Mouse (Mus musculus) T-cell, adult 2 months (primary cell): ENCODE data around the gene Foxn1.

Experiments
- DNase-seq: peaks from one replicate; pipeline ENCODE4 v3.0.0; 2022; ENCODE audit warnings: low spot score

The Foxn1 gene

DNA sequence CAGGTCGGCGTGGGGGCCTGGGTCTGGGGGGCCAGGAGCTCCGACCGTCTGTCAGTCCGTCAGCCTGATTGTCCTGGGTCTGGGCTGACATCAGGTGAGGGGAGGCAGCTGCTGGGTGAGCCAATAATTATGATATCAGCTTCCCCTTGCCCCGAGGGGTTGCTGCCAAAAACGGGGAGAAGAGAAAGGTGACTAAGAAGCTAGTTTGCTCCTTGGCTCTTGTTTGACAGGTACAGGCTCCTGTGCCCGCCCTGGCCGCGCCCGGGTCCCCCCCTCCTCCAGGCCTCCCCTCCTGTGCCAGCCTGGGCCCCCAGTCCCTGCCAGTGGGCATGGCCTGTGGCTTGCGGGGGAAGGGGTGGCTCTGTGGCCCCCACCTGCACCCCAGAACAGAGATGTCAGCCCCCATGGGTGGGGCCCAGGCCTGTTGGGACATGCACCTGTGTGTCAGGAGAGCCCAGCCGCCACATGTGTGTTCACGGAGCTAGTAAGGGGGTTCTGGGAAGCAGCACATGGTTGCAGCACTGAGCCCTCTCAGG, at the start of gene Foxn1:
Gene Foxn1 (minus strand): TSS at position 51 of the 536 bp plus-strand sequence.
- DNase-seq: no peak

DNA sequence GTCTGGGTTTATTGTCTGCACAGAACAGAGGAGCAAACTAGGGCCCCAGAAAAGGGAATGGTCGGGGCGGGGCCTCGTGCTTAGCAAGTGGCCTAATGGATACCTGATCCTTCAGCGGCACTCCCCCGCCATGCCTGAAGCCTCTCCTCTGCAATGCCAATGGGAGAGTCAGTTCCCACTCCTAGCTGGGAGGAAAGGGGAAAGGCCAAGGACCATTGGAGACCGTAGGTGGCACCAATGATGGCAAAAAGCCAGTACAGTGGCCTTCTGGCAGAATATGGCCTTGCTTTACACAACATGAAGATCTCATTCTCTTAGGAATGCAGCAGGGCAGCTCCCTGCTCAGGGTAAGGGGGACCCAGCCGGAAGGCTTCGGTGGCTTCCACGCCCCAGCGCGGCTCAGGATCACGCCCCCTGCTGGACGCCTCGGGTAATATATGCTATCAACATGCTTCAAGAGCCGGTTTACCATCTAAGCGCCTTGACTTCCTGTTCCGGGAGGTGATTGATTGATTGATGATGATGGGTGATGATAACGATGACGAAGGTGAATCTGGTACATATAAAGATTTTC, 49.5 kb upstream of the Foxn1 start:
- peak; percentile 58 for DNase-seq

DNA sequence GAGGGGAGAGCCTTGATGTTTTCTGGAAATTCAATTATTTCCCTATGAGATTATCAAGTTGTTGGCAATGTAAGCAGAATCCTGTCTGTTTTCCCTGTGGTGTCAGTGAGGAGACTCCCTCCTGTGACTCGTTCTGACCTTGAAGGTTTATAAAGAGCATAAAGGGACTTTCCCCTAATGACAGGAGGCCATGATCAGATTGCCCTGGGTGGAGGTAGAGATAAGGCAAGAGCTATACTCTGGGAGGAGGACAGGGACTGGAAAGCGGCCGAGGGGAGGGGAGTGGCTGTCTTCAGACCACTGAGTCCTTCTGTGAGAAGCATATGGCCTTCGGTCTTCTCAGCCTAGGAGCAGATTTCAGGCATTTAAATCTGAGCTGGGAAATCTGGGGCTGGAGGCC, 47.7 kb upstream of the Foxn1 start:
- DNase-seq: no peak

DNA sequence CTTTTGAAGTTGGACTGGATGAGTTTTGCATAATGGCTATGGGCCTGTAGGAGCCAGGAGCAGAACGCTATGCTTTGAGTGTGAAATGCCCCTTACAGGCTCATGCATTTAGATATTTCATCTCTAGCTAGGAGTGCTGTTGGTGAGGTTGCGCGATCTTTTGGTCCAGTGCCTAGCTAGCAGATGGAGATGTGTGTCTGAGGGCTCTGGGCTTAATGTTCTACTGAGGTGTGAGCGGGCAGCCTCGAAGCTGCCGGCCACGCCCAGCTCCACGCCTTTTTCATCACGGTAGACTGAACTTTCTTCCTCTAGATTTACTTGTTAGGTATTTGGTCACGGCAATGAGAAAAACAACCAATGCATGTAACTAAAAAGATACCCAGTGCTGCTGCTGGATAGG, 44.8 kb upstream of the Foxn1 start:
- no peak for DNase-seq

DNA sequence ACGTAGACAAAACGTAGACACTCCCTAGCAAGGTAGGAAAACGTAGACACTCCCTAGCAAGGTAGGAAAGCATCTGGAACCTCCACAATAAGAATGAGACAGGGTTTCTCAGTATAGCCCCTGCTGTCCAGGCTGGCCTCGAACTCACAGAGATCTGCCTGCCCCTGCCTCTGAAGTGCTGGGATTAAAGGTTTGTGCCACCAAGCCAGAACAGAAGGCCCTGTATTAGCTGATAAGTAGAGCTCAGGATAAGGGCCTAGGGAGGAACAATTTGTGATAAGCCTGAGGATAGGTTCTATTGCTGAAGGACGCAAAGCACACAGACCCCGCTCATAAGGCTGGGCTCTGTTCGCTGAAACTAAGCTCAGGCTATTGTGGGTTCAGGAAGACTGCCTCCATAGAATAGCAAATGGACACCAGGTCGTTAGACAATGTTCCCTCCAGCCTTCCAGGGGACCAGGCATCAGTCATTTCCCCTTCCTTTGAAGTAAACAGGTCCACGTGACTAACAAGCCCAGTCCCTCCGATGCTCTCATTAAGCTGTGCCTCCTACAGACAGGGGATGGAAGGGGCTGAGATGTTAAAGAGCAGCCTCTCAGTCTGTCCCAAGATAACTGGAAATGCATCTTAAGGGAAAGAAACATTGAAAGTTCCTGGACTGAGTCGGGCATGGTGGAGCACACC, 44.0 kb upstream of the Foxn1 start:
- no peak for DNase-seq

DNA sequence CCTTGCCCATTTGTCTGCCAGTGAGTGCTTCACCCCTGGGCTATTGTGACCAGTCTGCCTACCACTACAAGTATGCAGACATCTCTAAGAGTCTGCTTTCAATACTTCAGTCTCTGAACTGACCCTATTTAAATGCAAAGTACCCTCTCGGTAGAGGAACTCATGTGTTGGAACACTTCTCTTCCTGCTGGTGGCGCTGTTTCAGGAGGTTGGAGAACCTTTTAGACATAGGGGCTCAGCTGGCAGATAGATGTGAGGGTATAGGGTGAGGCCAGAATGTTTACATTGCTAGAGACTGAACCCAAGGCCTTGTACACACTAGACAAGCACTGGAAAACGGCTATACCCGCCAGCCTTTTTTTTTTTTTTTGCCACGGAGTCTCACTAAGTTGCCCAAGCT, 42.0 kb upstream of the Foxn1 start:
- DNase-seq: no peak

DNA sequence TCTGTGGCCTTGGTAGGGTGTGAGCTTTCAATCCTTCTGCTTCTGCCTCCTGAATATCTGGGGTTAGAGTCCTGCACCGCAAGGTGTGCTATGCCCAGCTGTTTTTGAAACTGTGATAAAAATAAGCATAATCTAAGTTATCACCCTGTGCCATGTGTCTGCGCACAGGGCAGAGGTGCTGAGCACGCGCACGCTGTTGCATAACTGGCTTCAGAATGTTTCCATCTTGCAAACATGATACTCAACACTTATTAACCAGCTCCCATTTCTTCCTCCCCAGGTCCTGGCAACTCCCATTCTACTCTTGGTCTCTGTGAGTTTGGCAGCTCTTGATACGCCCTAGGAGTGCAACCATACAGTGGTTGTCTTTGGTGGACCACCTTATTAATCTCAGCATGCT, 41.3 kb upstream of the Foxn1 start:
- no peak for DNase-seq

DNA sequence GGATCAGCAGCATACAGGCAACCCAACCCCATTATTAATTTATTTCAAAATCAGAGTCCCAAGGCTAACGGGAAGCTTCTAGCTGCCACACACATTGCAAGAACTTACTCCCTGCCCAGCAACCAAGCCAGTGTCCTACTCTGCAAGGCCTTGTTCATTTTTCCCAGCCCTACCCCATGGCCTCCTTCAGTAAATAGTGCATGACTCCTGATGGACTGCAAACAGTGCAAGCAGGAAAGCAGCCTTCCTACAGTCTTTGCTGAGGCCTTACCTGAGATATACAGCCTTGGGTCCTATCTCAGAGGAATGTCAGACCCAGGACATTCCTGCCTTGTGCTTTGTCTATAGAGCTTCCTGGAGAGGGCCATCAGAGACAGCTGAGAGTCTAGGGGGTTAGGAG, 39.2 kb upstream of the Foxn1 start:
- no peak for DNase-seq

DNA sequence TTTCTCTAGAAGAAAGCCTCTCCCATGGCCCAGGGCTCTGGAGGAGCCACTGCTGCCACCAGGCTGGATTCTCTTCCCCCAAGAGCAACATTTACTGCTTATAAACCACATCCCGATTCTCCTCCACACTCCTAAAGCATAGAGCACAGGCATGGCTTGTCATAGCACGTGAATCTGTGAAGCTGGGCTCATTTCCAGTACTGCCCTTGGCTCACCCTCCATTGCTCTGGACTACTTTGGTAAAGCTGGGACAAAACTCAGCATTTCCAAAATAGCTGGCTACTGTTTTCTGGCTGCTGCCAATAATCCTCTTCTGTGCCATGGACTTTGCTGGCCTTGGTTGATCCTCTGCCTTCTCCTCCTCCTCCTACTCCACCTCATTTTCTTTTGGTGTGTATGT, 38.0 kb upstream of the Foxn1 start:
- DNase-seq: no peak

DNA sequence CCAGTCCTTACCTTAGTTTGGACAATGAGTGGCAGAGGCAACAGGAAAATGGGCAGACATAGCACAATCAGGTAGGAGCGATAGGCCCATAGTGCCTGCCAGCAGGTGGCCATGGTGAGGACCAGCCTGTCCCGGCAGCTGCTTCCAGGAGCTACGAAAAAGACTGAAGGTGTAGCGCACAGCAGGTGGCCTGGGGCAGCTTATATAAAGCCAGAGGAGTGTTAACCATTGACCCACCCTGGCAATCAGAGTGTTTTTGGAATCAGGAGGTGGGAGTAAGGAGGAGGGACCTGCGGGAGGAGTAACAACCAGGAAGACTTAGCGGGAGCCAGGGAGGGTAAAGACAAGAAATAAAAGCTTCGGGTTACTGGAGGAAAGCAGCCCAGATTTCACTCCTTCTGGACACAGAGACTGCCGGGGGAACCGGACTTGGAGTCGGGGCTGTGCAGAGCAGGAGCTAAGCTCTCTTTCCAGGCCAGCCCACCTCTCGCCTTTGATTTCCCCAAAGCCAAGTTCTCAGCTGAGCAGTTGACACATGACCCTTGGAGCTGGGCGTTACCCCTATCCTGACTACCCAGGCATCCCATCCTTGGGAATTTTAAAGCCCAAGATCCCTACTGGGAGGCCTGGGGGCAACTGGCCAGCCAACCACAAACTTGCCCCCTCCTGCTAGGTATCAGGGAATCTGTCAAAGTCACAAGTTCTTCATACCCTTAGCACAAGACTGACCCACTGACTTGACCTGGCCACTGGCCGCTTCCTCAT, 35.9 kb upstream of the Foxn1 start, which contains the start of gene Slc13a2:
Gene Slc13a2 (minus strand): TSS at position 163 of the 765 bp plus-strand sequence.
- DNase-seq: no peak

DNA sequence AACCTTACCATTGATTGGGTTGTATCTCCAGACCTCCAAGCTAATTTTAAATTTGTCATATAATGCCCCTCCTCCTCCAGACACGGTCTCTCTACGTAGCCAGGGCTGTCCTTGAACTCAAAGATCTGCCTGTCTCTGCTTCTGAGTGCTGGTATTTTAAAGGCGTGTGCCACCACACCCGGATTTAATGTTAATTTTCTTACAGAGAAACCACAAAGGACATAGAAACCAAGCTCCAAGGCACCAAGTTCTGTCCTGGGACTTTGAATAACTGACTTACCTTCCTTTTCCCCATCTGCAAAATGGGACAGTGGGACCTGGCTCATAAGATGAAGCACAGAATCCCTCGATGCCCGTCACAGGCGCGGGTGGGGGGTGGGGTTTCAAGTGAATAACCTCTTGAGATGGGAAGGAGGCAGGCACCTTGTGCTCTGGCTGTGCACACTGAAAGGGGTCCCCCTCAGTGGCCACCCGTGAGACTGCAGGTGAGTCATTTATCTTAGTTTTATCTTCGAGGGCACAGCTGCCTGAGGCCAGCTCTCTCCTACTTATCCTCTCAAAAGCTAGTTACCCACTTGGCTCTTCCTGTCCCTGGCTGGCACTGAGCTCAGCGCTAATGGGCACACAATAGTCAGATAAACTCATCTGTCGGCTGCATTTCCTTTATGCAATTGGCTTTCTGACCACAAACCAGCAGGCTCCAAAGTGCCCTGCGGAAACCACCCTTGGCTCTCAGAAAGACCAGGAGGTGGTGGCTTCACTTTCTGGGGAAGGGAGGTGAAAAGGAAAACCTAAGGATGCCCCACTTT, 35.0 kb upstream of the Foxn1 start:
- no peak for DNase-seq

DNA sequence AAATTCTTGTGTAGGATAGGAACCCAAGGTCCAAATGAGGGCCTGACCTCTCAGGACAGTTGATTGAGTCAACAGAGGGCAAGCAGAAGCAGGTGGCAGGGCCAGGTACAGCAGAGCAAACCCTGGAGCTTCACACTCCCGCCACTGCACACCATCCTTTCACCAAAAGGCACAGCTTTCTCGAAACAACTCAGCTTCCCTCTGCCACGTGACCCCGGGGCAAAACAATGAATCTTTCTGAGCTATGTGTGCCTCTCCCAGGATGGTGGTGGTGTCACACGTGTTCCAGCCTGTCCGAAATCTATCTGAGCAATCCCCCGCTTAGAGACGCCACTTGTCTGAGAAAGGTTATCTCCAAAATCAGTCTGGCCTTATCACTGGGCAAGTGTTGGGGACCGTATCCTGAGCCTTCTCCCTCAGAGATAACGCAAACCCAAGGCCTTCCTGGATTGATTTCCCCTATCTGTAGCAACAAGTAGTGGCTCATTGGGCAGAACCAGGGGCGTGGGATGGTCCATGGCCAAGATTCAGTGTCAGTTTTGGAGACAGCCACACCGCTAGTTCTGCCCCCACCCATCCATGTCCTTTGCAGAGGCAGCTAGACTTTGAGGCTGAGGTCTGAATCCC, 34.0 kb upstream of the Foxn1 start:
- DNase-seq: no peak

DNA sequence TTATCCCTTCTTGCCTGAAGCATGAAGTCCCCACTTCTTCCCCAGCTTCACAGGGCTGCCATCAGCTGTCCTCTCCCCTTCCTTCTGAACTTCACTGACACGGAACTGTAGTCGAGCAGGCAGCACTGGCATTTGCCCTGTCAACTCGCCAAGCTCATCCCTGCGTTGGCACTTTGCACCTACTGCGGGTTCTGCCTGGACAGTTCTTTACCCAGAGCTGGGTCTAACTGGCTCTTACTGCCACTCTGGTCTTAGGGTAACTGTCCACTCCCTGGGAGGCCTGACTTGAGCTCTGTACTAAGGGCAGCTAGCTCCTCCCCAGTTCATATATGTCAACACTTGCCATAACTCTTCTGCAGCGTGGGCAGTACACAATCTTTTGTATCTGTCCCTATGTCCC, 30.5 kb upstream of the Foxn1 start:
- no peak for DNase-seq

DNA sequence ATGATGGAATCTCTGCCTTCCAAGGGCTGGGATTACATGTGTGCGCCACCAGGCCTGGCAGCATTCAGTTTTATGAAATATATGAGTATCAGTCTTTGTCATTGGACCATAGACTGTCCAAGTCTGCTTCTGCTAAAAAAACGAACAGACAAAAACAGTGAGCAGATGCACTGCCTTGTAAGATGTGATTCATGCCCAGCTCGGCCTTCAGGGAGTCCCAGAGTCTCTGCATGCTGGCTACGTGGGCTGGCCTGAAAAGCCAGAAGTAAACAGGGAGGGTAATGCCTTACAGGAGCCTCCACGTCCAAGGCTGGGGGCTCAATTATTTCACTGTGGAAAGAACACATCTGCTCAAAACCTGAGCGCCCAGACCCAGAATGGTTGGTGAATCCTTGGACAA, 26.5 kb upstream of the Foxn1 start:
- DNase-seq: no peak

DNA sequence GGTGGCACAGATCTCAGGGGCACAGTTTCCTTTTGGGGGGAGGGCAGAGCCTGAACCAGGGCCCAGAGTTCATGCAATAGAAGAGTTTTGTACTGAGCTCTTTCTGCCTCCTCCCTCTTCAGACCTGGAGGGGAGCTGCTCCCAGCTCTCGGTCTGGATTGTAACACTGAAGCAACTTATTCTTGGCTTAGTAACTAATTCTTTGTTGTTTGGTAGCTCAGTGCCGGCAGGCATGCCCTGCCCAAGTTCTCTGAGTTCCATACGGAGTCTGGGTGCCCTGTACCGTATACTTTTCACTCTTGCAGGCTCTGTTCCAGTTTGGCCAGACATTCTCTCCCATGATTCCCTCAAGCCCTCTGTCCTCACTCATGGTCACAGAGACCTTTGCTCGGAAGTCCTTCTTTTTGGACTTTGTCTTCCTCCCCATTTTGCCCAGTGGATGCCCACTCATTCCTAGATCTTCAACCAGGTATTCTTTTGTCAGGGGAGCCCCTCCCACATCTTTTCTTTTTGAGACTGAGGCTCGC, 26.0 kb upstream of the Foxn1 start:
- no peak for DNase-seq

DNA sequence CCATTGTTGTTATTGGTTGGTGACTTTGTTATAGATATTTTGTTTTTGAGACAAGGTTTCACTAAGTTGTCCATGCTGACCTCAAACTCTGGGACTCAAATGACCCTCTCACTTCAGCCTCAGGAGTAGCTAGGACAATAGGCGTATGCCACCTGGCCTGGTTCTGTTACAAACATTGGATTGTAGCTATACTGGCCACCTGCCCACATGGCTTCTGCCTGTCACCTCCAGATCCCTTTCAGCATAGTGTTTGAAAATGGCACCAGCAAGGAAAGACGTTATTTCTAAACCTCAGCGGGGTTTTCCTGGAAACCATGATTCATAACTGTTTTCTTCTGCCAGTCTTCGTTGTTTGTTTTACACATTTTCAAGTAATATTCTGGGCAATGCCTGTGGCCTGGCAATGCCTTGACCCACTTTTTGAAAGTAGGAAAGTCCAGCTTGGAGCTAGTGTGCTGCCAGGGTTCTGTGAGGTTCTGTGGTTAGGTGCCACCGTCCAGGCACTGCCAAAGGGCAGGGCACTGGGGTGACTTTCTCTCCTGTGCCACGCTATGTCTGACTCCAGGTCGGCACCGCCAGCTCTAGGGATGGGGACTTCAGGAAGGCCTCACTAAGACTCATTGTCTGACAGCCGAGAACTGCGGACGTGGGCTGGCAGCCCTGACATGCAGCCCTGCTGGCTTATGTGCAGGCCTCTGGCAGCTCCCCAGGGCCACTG, 25.4 kb upstream of the Foxn1 start:
- DNase-seq: no peak

DNA sequence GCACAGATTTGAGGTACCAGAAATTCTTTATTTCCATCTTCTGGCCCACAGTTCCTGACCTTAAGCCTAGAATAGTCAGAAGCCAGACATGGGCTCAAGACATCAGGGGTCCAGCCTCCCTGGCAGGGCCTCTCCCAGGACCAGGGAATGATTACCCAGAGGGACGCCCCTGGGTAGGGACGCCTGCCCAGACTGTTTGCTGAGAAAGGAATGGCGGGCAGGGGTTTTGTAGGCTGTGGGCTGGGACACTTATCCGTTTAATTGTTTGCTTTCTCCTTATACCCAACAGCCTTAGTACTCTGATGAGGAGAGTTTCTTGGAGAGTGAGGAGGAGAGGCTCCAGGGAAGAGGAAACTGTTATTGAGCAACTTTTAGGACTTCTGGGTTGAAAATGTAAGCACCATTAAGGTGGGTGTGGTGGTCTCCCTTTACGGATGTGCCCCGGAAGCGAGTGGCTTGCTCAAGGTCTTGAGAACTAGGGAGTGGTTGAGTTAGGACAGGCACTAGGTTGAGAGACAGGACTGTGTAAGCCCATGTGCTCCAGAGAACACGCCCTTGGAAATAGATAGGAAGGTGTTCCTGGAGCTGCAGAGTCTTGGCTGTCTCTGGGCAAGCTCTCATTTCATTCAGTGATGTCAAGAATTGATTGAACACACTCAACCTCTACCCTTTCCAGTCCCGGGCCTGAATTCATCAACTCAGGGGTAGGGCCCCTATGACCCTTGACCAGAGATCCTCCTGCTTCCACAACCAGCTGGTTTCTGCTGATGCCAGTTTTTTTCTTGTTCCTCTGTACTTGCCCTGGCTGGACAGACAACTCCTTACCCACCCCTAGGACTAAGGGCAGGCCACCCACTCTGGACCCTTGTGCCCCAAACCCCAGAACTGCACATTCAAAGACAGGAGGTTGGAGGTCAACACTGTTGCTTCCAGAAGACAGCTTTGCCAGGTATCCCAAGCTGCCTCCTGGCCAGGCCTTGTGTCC, 22.2 kb upstream of the Foxn1 start:
- DNase-seq: no peak

DNA sequence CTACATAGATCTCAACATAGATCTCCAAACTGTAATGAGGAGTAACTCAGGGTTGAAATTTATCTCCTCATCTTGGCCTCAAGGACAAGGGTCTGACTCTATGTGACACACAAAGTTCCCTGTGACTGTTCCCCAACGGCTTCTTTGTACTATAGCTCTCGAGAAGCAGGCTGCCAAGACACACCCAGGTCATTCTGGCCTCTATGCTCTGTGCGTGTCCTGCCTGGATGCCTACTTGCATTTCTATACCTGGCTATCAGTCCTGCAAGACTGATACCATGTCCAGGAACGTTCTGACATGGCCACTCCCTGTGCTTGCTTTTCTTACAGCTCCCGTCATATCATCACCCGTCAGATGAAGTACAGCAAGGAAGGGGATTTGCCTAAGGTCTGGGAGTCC, 15.7 kb upstream of the Foxn1 start:
- DNase-seq: no peak

DNA sequence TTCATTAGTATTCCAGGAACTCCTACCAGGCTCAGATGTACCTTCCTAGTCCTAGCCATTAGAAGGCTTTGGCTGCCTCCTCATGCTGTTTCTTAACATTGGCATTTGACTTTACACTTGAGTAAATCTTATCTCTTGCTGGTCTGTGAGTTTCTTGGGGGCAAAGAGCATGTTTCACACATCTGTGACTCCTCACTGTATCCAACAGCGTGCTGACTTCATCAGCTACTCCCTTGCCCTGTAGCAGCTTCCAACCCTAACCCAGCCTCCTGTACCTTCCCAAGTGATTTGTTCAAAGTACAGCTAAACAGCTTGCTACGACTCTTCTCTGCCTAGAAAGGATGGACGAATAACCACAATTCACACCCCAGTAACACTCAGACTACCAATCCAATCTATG, 15.1 kb upstream of the Foxn1 start:
- DNase-seq: no peak

DNA sequence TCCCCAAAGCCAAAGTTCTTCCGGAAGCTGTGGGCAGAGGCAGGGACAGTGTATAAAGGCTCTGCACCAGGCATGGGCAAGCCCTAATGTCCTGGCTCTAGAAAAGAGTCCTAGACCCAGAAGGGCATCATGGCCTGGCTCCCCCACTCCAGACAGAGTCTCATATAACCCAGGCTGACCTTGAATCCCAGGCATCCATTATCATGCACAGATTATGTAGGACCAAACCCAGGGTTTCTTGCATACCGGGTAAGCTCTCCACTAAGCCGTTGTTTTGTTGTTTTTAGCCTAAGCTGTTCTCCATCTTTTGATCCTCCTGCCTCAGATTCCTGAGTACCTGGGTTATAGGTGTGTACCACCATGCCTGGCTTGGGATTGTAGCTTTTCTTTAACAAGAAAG, 14.6 kb upstream of the Foxn1 start:
- no peak for DNase-seq
